Mouse (Mus musculus) MEL (cell line): ENCODE measurements around the gene Met.

Source experiments
- CHD1 ChIP-seq: IDR thresholded peaks from 2 replicates; pipeline ENCODE4 v1.6.1; 2012; ENCODE audit warnings: low read depth, mild to moderate bottlenecking, inconsistent platforms, low read length, improper control_type of control experiment
- CHD2 ChIP-seq: IDR thresholded peaks from 2 replicates; pipeline ENCODE4 v1.6.1; 2011; ENCODE audit warnings: low read length, improper control_type of control experiment
- CTCF ChIP-seq, 3 experiments: IDR thresholded peaks in 2 of 3; conservative IDR thresholded peaks in 1 of 3; 2 replicates each; pipeline ENCODE4 v1.5.1; 2011 to 2012; ENCODE audit warnings: low read length in 3 of 3, low read depth in 2 of 3, mild to moderate bottlenecking in 2 of 3, improper control_type of control experiment in 1 of 3, inconsistent platforms in 1 of 3, mixed read lengths in 1 of 3, moderate library complexity in 1 of 3; ENCODE audit not compliant: control insufficient read depth in 1 of 3, insufficient read depth in 1 of 3, poor library complexity in 1 of 3, severe bottlenecking in 1 of 3
- E2F4 ChIP-seq: IDR thresholded peaks from 2 replicates; pipeline ENCODE4 v1.6.1; 2011; ENCODE audit warnings: low read depth, low read length, improper control_type of control experiment, borderline replicate concordance
- EP300 ChIP-seq, 2 experiments: IDR thresholded peaks; 2 replicates each; pipeline ENCODE4 v1.6.1; 2011; ENCODE audit warnings: improper control_type of control experiment in 2 of 2, low read length in 2 of 2, low read depth in 1 of 2, mild to moderate bottlenecking in 1 of 2
- GABPA ChIP-seq: IDR thresholded peaks from 2 replicates; pipeline ENCODE4 v1.6.1; 2012; ENCODE audit warnings: low read depth, mild to moderate bottlenecking, inconsistent platforms, low read length, improper control_type of control experiment, moderate library complexity
- KAT2A ChIP-seq: conservative IDR thresholded peaks from 2 replicates; pipeline ENCODE4 v1.6.1; 2012; ENCODE audit warnings: low read depth, low read length, improper control_type of control experiment, inconsistent platforms
- MAZ ChIP-seq: IDR thresholded peaks from 2 replicates; pipeline ENCODE4 v1.6.1; 2012; ENCODE audit warnings: low read depth, mild to moderate bottlenecking, inconsistent platforms, low read length, improper control_type of control experiment
- POLR2A ChIP-seq, 2 experiments: IDR thresholded peaks; 2 replicates each; pipeline ENCODE4 v1.6.1; 2011 to 2012; ENCODE audit warnings: low read length in 2 of 2, mild to moderate bottlenecking in 2 of 2, control low read depth in 1 of 2, improper control_type of control experiment in 1 of 2, low read depth in 1 of 2, moderate library complexity in 1 of 2; ENCODE audit not compliant: control insufficient read depth in 1 of 2, insufficient read depth in 1 of 2, poor library complexity in 1 of 2
- POLR2AphosphoS5 ChIP-seq: IDR thresholded peaks from 2 replicates; pipeline ENCODE4 v1.6.1; 2012; ENCODE audit warnings: low read depth, borderline replicate concordance, mild to moderate bottlenecking, inconsistent platforms, low read length, moderate library complexity, mixed read lengths
- RAD21 ChIP-seq: IDR thresholded peaks from 2 replicates; pipeline ENCODE4 v1.6.1; 2011; ENCODE audit warnings: mild to moderate bottlenecking, low read depth, low read length, improper control_type of control experiment
- RCOR1 ChIP-seq: IDR thresholded peaks from 2 replicates; pipeline ENCODE4 v1.6.1; 2012; ENCODE audit warnings: low read depth, mild to moderate bottlenecking, inconsistent platforms, low read length, improper control_type of control experiment
- TCF12 ChIP-seq: IDR thresholded peaks from 2 replicates; pipeline ENCODE4 v1.6.1; 2014; ENCODE audit warnings: low read depth, mild to moderate bottlenecking, inconsistent platforms, low read length, improper control_type of control experiment, moderate library complexity
- USF1 ChIP-seq: IDR thresholded peaks from 2 replicates; pipeline ENCODE4 v1.6.1; 2014; ENCODE audit warnings: low read depth, mild to moderate bottlenecking, inconsistent platforms, low read length, improper control_type of control experiment, moderate library complexity

- TF ChIP-seq TCF12 (no peak), KAT2A (no peak), RAD21 (no peak), GABPA (no peak), EP300 (IDR thresholded peaks at IDR 0.05; ENCODE audit: low read depth in 1 of 2, low read length in 2 of 2) (no peak), RCOR1 (no peak), CHD2 (no peak), USF1 (no peak), MAZ (no peak), E2F4 (no peak), POLR2A (IDR thresholded peaks at IDR 0.05; ENCODE audit: control insufficient read depth in 1 of 2, insufficient read depth in 1 of 2, low read depth in 1 of 2, low read length in 2 of 2, poor library complexity in 1 of 2) (no peak), POLR2AphosphoS5 (no peak), CTCF (IDR thresholded peaks at IDR 0.05 in 2 of 3, conservative IDR thresholded peaks at IDR 0.05 in 1 of 3; ENCODE audit: control insufficient read depth in 1 of 3, insufficient read depth in 1 of 3, low read depth in 2 of 3, low read length in 3 of 3, poor library complexity in 1 of 3, severe bottlenecking in 1 of 3) (no peak), CHD1 (no peak)
Observed at GRCm38 (mm10) chr6:17485782-17486181, 22.2 kb downstream of the Met start.
